Mouse (Mus musculus): ENCODE measurements around the gene Ginm1.

DNA sequence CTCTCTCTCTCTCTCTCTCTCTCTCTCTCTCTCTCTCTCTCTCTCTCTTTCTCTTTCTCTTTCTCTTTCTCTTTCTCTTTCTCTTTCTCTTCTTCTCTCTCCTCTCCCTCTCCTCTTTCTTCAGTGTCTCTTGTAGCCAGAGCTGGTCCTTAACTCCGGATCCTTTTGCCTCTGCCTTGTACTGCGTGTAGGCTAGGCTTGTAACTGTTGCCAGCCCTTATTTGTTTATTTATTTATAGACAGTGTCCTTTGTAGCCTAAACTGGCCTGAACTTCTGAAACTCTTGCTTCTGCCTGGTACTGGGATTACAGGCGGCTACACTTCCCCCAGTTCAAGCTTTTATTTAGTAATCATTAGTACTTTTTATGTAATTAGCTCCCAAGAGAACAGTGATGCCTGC is 65.6 kb downstream of the Ginm1 start:
- TF ChIP-seq CTCF (IDR thresholded peaks at IDR 0.05; ENCODE audit: low read depth) (no peak), EP300 (IDR thresholded peaks at IDR 0.05; ENCODE audit: low read depth) (no peak)
